Mouse (Mus musculus): ENCODE measurements around the gene Slc24a4. TPM values are rescaled to one million over a fixed set of nuclear protein-coding genes. Genes with fewer than 3 reads are reported as not detected.
A peak's percentile ranks its signal among the peaks of the same experiment; 100 is the strongest.

Slc24a4 gene
- 0.24 and 0.54 TPM in 2 replicates for polyA plus RNA-seq (2014; fragmentation: Nextera tagmentation; extraction: Ambion mirVana)

DNA sequence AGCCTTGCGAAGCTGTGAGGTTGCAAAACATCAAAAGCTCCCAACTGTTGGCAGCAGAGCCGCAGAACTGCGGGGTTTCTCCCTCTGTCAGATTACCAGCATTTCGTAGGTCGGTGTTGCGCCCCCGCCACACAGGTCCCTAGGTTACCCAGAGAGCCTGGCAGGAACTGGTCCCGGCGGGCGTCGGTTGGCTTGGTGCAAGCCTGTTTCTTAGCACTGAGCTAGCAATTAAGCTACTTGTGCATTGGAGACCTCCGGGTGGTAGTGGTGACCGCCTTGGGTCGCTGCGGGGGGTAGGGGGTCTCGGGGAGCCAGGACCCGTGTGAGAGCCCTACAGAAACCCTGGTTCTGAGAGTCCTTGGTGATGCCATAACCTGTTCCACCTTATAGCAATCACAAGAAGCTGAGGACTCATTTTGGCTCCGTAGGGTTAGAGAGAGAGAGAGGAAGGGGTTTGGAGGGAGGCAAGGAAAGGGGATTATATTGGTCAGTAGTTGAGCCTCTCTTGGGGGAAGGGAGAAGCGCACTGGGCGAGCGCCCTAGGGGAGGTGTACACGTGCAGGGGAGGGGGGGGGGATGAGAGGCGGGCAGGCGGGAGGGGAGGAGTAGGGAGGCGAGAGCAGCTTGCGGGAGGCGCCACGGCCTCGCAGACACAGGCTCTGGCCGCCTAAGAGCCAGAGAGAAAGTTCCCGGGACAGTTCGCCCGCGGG lies at the start of gene Slc24a4:
Gene Slc24a4 (plus strand): TSS at position 653 of the 710 bp plus-strand sequence.
- under 1% methylated on average over 30 of the region's 34 CpGs for WGBS
- no peaks in the 10 kb centered on the region for H3K9me3 ChIP-seq (ENCODE audit: control insufficient read depth, low read length)
- H3K4me1 ChIP-seq (replicated peaks; ENCODE audit: control insufficient read depth, insufficient read depth, low read length) = 0 out of 2 replicates have a peak, but pooled peaks cover 4% of the 10 kb centered on the region
- H3K27me3 ChIP-seq (ENCODE audit: control insufficient read depth, insufficient read depth, low read length) = peaks cover 46% of the 10 kb centered on the region
- peak; percentile 44 for DNase-seq (ENCODE audit: low spot score)
- H3K4me2 ChIP-seq (replicated peaks; ENCODE audit: low read depth, low read length) = peak within 1 kb of the TSS; percentile 97
- no peaks in the 10 kb centered on the region for H3K36me3 ChIP-seq (ENCODE audit: control insufficient read depth, insufficient read depth, low read length)
- peak within 1 kb of the TSS; percentile 47 for H3K4me3 ChIP-seq (ENCODE audit: low read depth, low read length)
- no peak within 1 kb of the TSS for H3K27ac ChIP-seq (ENCODE audit: low read depth, low read length)
- 0 out of 2 replicates have a peak within 1 kb of the TSS, but pooled peaks have one; percentile 27 for H3K9ac ChIP-seq (ENCODE audit: low read depth, low read length)
- ATAC-seq (ENCODE audit: low FRiP score) = peak; percentile 66

DNA sequence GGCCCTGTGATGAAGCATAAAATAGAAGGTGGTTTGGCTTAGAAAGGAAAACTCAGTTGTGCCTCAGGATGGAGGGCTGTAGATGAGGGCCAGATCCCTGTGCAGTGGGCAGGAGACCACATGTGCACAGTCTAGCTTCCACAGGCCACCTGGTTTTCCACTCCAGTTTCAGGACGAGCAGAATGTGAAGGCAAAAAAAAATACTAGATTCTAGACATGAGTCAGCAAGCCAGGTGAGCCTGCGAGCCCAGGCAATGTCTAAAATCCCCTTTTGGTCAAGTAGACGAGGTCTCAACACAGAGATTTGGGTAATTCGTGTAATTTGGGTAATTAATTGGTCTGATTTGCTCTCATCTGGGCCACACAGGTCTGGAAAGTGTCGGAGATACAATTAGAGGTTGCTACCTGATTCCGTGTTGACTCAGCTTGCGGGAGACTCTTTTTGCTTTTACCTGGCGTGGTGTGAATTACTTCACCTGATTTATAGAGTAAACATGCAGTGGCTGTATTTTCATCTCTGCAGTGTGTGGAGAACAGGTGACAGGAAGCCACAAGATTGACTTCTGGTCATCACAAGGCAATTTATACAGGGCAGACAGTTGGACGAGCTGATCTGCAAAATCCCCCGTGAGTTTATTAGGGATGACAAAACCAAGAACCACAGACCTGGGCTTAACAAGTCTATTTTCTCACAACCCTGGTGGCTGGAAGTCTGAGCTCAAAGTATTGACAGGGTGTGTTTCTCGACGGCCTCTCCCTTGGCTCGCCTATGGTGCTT lies 45.7 kb upstream of the Slc24a4 start:
- H3K4me2 ChIP-seq (replicated peaks; ENCODE audit: low read depth, low read length) = no peak overlapping the region
- ATAC-seq (ENCODE audit: low FRiP score) = no peak
- WGBS = 84% methylated on average over 13 of the region's 13 CpGs
- H3K9ac ChIP-seq (ENCODE audit: low read depth, low read length) = no peak overlapping the region
- H3K9me3 ChIP-seq (ENCODE audit: control insufficient read depth, low read length) = no peaks in the 10 kb centered on the region
- no peaks in the 10 kb centered on the region for H3K36me3 ChIP-seq (ENCODE audit: control insufficient read depth, insufficient read depth, low read length)
- no peaks in the 10 kb centered on the region for H3K4me1 ChIP-seq (replicated peaks; ENCODE audit: control insufficient read depth, insufficient read depth, low read length)
- no peak overlapping the region for H3K27ac ChIP-seq (ENCODE audit: low read depth, low read length)
- H3K4me3 ChIP-seq (ENCODE audit: low read depth, low read length) = no peak overlapping the region
- no peak for DNase-seq (ENCODE audit: low spot score)
- H3K27me3 ChIP-seq (ENCODE audit: control insufficient read depth, insufficient read depth, low read length) = no peaks in the 10 kb centered on the region

DNA sequence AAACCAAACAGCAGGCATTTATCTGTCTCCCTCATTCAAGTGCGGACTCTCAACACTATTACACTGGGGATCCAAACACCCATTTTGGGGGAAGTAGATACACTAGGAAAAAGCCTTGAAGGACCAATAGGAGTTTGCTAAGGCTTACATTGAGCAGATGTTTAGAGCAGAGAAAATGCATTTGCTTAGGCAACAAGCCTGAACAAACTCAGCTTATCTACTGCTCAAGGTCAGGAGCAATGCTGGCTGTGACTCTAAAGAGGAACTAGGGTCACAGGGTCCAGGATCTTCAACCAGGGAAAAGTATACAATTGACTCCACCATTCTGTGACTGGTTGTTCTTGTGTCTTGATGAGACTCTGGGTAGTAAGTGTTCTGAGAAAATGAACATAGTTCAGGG lies 38.0 kb upstream of the Slc24a4 start:
- Histone ChIP-seq H3K4me1 (replicated peaks; ENCODE audit: control insufficient read depth, insufficient read depth, low read length) (no peaks in the 10 kb centered on the region), H3K4me3 (ENCODE audit: low read depth, low read length) (no peak overlapping the region), H3K36me3 (ENCODE audit: control insufficient read depth, insufficient read depth, low read length) (no peaks in the 10 kb centered on the region), H3K27ac (ENCODE audit: low read depth, low read length) (no peak overlapping the region), H3K4me2 (replicated peaks; ENCODE audit: low read depth, low read length) (no peak overlapping the region), H3K9me3 (ENCODE audit: control insufficient read depth, low read length) (no peaks in the 10 kb centered on the region), H3K9ac (ENCODE audit: low read depth, low read length) (no peak overlapping the region), H3K27me3 (ENCODE audit: control insufficient read depth, insufficient read depth, low read length) (no peaks in the 10 kb centered on the region)
- DNase-seq (ENCODE audit: low spot score) (no peak), ATAC-seq (ENCODE audit: low FRiP score) (no peak)
- 90% methylated on average over 1 of the region's 1 CpGs for WGBS

DNA sequence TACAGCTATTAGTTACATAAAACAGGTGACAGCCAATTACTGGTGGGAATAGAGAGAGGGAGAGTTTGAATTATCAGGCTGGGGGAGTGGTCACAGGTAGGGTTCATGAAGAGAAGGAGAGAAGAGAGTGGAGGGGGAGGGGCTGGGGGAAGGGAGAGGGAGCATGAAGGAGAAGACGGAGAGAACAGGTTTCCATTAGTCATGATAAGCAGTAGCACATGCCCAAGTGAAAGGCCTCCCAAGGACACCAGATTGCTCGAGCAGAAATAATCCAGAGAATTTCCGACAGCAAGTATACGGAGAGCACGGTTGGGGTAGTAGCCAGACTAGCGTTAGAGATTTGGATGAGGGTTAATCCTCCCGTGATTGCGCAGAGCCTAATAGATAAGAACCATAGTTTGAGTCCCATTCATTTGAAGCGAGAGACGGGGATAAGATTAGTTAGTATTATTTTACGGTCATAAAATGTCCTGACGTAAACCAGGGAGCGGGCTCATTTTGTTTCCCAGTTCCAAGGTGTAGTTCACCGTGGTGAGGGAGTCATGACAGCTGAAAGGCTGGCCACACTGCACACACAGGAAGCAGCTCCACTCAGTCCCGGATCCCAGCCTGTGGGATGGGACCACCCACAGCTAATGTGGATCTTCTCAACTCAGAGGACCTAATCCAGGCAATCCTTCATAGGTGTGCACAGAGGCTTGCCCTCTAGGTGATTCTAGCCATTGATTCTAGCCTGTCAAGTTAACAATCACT lies 36.0 kb upstream of the Slc24a4 start:
- WGBS = 88% methylated on average over 15 of the region's 15 CpGs
- Histone ChIP-seq H3K36me3 (ENCODE audit: control insufficient read depth, insufficient read depth, low read length) (no peaks in the 10 kb centered on the region), H3K4me2 (replicated peaks; ENCODE audit: low read depth, low read length) (no peak overlapping the region), H3K4me1 (replicated peaks; ENCODE audit: control insufficient read depth, insufficient read depth, low read length) (no peaks in the 10 kb centered on the region), H3K27me3 (ENCODE audit: control insufficient read depth, insufficient read depth, low read length) (no peaks in the 10 kb centered on the region), H3K27ac (ENCODE audit: low read depth, low read length) (no peak overlapping the region), H3K9ac (ENCODE audit: low read depth, low read length) (no peak overlapping the region), H3K4me3 (ENCODE audit: low read depth, low read length) (no peak overlapping the region), H3K9me3 (ENCODE audit: control insufficient read depth, low read length) (no peaks in the 10 kb centered on the region)
- no peak for DNase-seq (ENCODE audit: low spot score)
- ATAC-seq (ENCODE audit: low FRiP score) = no peak

DNA sequence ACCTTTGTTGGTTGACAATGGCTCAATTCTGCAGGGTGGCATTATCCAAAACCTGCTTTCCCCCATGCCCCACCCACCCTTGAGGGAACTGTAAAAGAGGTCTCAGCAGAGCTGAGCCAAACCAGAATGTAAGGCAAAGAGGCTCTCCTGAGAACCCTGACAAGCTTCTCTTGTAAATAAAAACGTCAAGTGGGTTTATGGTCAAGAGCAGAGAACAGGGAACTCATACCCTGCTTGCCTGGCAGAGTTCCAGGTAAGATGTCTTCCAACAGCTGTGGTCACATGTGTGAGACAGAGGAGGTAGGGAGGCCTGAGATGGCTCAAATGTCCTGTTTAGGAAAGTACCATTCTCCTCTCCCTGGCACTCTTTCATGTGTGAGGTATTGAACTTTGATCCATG lies 22.5 kb upstream of the Slc24a4 start:
- ATAC-seq (ENCODE audit: low FRiP score) = no peak
- H3K4me1 ChIP-seq (replicated peaks; ENCODE audit: control insufficient read depth, insufficient read depth, low read length) = no peaks in the 10 kb centered on the region
- no peak overlapping the region for H3K4me2 ChIP-seq (replicated peaks; ENCODE audit: low read depth, low read length)
- H3K9ac ChIP-seq (ENCODE audit: low read depth, low read length) = no peak overlapping the region
- no peaks in the 10 kb centered on the region for H3K36me3 ChIP-seq (ENCODE audit: control insufficient read depth, insufficient read depth, low read length)
- H3K27ac ChIP-seq (ENCODE audit: low read depth, low read length) = no peak overlapping the region
- no peaks in the 10 kb centered on the region for H3K27me3 ChIP-seq (ENCODE audit: control insufficient read depth, insufficient read depth, low read length)
- 40% methylated on average over 1 of the region's 1 CpGs for WGBS
- H3K4me3 ChIP-seq (ENCODE audit: low read depth, low read length) = no peak overlapping the region
- H3K9me3 ChIP-seq (ENCODE audit: control insufficient read depth, low read length) = no peaks in the 10 kb centered on the region
- no peak for DNase-seq (ENCODE audit: low spot score)

DNA sequence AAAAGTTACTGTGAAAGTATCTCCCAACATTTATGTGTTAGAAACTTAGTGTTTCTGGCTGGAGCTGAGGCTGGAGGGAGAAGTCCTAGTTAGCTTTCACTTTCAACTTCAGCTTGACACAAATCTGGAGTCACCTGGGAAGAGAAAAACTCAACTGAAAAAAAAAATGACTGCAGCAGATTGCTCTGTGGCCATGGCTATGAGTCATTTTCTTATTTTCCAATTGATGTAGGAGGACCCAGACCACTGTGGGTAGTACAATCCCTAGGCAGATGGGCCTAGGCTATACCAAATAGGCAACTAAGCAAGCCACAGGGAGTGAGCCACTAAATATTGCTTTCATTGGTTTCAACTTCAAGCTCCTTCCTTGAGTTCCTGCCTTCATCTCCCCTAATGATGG lies 19.7 kb upstream of the Slc24a4 start:
- H3K36me3 ChIP-seq (ENCODE audit: control insufficient read depth, insufficient read depth, low read length) = no peaks in the 10 kb centered on the region
- no peak overlapping the region for H3K4me2 ChIP-seq (replicated peaks; ENCODE audit: low read depth, low read length)
- no peaks in the 10 kb centered on the region for H3K4me1 ChIP-seq (replicated peaks; ENCODE audit: control insufficient read depth, insufficient read depth, low read length)

DNA sequence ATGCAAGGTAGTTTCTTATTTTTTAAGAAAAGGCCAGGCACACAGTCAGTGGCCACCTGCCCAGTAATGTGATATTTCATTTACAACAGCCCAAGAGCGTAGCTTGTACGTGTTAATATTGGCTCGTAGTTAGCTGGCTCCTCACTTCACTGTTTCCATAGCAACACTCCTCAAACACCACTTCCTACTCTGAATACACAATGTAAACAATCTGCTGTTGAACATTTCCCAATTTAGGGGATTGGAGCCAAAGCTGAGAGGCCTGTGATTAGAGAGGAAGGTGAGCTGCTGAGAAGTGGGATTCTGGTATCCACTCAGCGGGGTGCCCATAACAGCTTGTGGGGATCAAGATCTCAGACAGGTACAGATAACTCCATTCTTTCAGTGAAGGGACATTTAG lies 16.0 kb upstream of the Slc24a4 start:
- 69% methylated on average over 4 of the region's 4 CpGs for WGBS
- Histone ChIP-seq H3K27me3 (ENCODE audit: control insufficient read depth, insufficient read depth, low read length) (no peaks in the 10 kb centered on the region), H3K36me3 (ENCODE audit: control insufficient read depth, insufficient read depth, low read length) (no peaks in the 10 kb centered on the region), H3K9ac (ENCODE audit: low read depth, low read length) (no peak overlapping the region), H3K4me3 (ENCODE audit: low read depth, low read length) (no peak overlapping the region), H3K9me3 (ENCODE audit: control insufficient read depth, low read length) (no peaks in the 10 kb centered on the region), H3K27ac (ENCODE audit: low read depth, low read length) (no peak overlapping the region), H3K4me1 (replicated peaks; ENCODE audit: control insufficient read depth, insufficient read depth, low read length) (no peaks in the 10 kb centered on the region), H3K4me2 (replicated peaks; ENCODE audit: low read depth, low read length) (no peak overlapping the region)
- ATAC-seq (ENCODE audit: low FRiP score) (no peak), DNase-seq (ENCODE audit: low spot score) (no peak)

More for the DNA sequence above, 19.7 kb upstream of the Slc24a4 start:
- H3K9me3 ChIP-seq (ENCODE audit: control insufficient read depth, low read length) = no peaks in the 10 kb centered on the region
- H3K27me3 ChIP-seq (ENCODE audit: control insufficient read depth, insufficient read depth, low read length) = no peaks in the 10 kb centered on the region
- no peak overlapping the region for H3K27ac ChIP-seq (ENCODE audit: low read depth, low read length)
- DNase-seq (ENCODE audit: low spot score) (no peak), ATAC-seq (ENCODE audit: low FRiP score) (no peak)
- H3K4me3 ChIP-seq (ENCODE audit: low read depth, low read length) = no peak overlapping the region
- H3K9ac ChIP-seq (ENCODE audit: low read depth, low read length) = no peak overlapping the region

DNA sequence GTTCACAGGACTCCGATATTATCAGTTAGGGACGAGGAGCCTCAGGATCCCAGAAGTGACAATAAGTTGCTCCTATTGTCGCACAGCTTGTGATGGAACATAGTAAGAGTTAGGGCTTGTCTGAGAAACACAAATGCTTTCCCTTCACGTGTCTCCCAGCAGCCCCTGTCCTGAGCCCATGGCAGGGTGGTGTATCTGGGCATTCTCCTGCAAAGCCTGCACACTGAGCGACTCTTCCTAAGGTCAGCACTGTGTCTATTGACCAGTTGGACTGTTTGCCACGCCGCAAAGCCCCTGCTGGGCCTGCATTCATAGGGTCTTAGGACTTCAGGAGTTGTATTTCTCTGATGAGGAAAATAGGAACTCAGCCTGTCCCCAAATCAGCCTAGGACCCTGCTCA lies 15.6 kb upstream of the Slc24a4 start:
- Histone ChIP-seq H3K27me3 (ENCODE audit: control insufficient read depth, insufficient read depth, low read length) (no peaks in the 10 kb centered on the region), H3K4me2 (replicated peaks; ENCODE audit: low read depth, low read length) (no peak overlapping the region), H3K4me3 (ENCODE audit: low read depth, low read length) (no peak overlapping the region), H3K9me3 (ENCODE audit: control insufficient read depth, low read length) (no peaks in the 10 kb centered on the region), H3K4me1 (replicated peaks; ENCODE audit: control insufficient read depth, insufficient read depth, low read length) (no peaks in the 10 kb centered on the region), H3K9ac (ENCODE audit: low read depth, low read length) (no peak overlapping the region), H3K27ac (ENCODE audit: low read depth, low read length) (no peak overlapping the region), H3K36me3 (ENCODE audit: control insufficient read depth, insufficient read depth, low read length) (no peaks in the 10 kb centered on the region)
- WGBS = 68% methylated on average over 7 of the region's 7 CpGs
- ATAC-seq (ENCODE audit: low FRiP score) (no peak), DNase-seq (ENCODE audit: low spot score) (no peak)

Data from hindbrain, embryonic 11.5 days (tissue).